Mouse (Mus musculus): ENCODE measurements around the gene Eng.

DNA sequence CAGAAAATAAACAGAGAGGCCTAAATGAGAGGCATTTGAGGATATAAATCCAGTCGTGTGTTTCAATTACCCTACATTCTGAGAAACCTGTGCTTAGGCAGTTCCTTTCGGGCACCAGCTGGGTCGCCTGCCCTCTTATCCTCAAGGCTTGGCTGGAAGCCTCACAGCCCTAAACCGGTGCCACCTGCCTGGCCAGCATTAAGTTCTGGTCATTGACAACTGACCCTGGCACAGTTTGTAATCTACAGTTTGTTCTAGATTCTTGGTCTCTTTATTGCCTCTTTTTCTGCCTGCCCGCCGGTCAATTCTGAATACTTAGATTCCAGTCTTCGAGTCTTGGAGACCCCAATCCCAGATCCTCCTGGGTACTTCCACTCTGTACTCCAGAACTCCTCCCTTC is 46.9 kb downstream of the Eng start:
- no peak for TF ChIP-seq CTCF (conservative IDR thresholded peaks at IDR 0.05; ENCODE audit: insufficient read depth, insufficient read length, low read depth, low read length)
- TF ChIP-seq POLR2A (IDR thresholded peaks at IDR 0.05; ENCODE audit: low read depth, low read length) = no peak

Data from kidney, adult 2 months (tissue).